Mouse (Mus musculus) heart, embryonic 13.5 days (tissue): ENCODE measurements around the gene Anks1b. TPM values are rescaled to one million over a fixed set of nuclear protein-coding genes. Genes with fewer than 3 reads are reported as not detected.

Experiments used
- ATAC-seq: fragments of 200-750 bp; cut with Nextera tagmentation; 2 replicates; pipeline ENCODE4 v1.8.0; 2017; ENCODE audit warnings: moderate TSS enrichment; ENCODE audit not compliant: insufficient number of reproducible peaks, low FRiP score, low TSS enrichment; ENCODE audit errors: extremely low read depth
- H3K27ac ChIP-seq: fragments of 300-500 bp; sonication (generic); replicated peaks from 2 replicates; pipeline ENCODE4 v1.5.1; 2015; ENCODE audit warnings: moderate library complexity, mild to moderate bottlenecking, inconsistent platforms
- H3K27me3 ChIP-seq: fragments of 300-500 bp; sonication (generic); replicated peaks from 2 replicates; pipeline ENCODE4 v1.6.1; 2015; ENCODE audit warnings: mild to moderate bottlenecking, inconsistent platforms
- H3K36me3 ChIP-seq: fragments of 300-500 bp; sonication (generic); 2 replicates; pipeline ENCODE4 v1.6.1; 2015; ENCODE audit warnings: mild to moderate bottlenecking, inconsistent platforms
- H3K4me1 ChIP-seq: fragments of 300-500 bp; sonication (generic); 2 replicates; pipeline ENCODE4 v1.6.1; 2015; ENCODE audit warnings: inconsistent platforms
- H3K4me2 ChIP-seq: fragments of 300-500 bp; sonication (generic); 2 replicates; pipeline ENCODE4 v1.6.1; 2015; ENCODE audit warnings: inconsistent platforms, mild to moderate bottlenecking, moderate library complexity
- H3K4me3 ChIP-seq: fragments of 300-500 bp; sonication (generic); 2 replicates; pipeline ENCODE4 v1.5.1; 2015; ENCODE audit warnings: moderate library complexity, mild to moderate bottlenecking, inconsistent platforms
- H3K9ac ChIP-seq: fragments of 300-500 bp; sonication (generic); 2 replicates; pipeline ENCODE4 v1.6.1; 2015; ENCODE audit warnings: inconsistent platforms, mild to moderate bottlenecking, moderate library complexity
- H3K9me3 ChIP-seq: fragments of 300-500 bp; sonication (generic); 2 replicates; pipeline ENCODE4 v1.6.1; 2016; ENCODE audit warnings: inconsistent platforms
- whole genome bisulfite sequencing: fragments of 180-500 bp; shearing (Covaris S2); methylation state at CpG from one replicate; pipeline ENCODE4 v1.1.7; 2015; ENCODE audit warnings: mixed read lengths; 5-methylcytosine and 5-hydroxymethylcytosine counted together
- polyA plus RNA-seq: library from polyadenylated mRNA; unstranded; fragments of >200 nt; fragmentation: Nextera tagmentation; extraction: Ambion mirVana; gene quantifications from 2 replicates; pipeline ENCODE4 v1.2.1, GENCODE M21; 2015

The Anks1b gene
- polyA plus RNA-seq, 1 experiment from 2014 or later: 0.64 TPM

GRCm38 (mm10) chr10:90851999-90852398, 978.7 kb downstream of the Anks1b start:
- H3K4me3 ChIP-seq: no peak overlapping the region
- H3K4me2 ChIP-seq: no peak overlapping the region
- ATAC-seq: no peak
- no peaks in the 10 kb centered on the region for H3K36me3 ChIP-seq
- no peaks in the 10 kb centered on the region for H3K9me3 ChIP-seq
- 73% methylated on average over 11 of the region's 11 CpGs for WGBS
- no peak overlapping the region for H3K9ac ChIP-seq
- no peak overlapping the region for H3K27ac ChIP-seq
- no peaks in the 10 kb centered on the region for H3K4me1 ChIP-seq
- no peaks in the 10 kb centered on the region for H3K27me3 ChIP-seq

GRCm38 (mm10) chr10:90852432-90852831, 979.1 kb downstream of the Anks1b start:
- H3K27ac ChIP-seq: no peak overlapping the region
- 73% methylated on average over 7 of the region's 7 CpGs for WGBS
- no peak overlapping the region for H3K9ac ChIP-seq
- H3K4me1 ChIP-seq: no peaks in the 10 kb centered on the region
- H3K36me3 ChIP-seq: no peaks in the 10 kb centered on the region
- H3K4me2 ChIP-seq: no peak overlapping the region
- no peak for ATAC-seq
- H3K27me3 ChIP-seq: no peaks in the 10 kb centered on the region
- no peak overlapping the region for H3K4me3 ChIP-seq
- H3K9me3 ChIP-seq: no peaks in the 10 kb centered on the region

- Histone ChIP-seq H3K9ac (no peak overlapping the region), H3K9me3 (no peaks in the 10 kb centered on the region), H3K4me1 (no peaks in the 10 kb centered on the region), H3K4me3 (no peak overlapping the region), H3K36me3 (no peaks in the 10 kb centered on the region), H3K27ac (no peak overlapping the region), H3K27me3 (no peaks in the 10 kb centered on the region; the same call in 1 of the 2 replicates), H3K4me2 (no peak overlapping the region)
- 43% methylated on average over 4 of the region's 4 CpGs for WGBS
- ATAC-seq: no peak
Observed at GRCm38 (mm10) chr10:90856668-90857067, 983.4 kb downstream of the Anks1b start.

DNA sequence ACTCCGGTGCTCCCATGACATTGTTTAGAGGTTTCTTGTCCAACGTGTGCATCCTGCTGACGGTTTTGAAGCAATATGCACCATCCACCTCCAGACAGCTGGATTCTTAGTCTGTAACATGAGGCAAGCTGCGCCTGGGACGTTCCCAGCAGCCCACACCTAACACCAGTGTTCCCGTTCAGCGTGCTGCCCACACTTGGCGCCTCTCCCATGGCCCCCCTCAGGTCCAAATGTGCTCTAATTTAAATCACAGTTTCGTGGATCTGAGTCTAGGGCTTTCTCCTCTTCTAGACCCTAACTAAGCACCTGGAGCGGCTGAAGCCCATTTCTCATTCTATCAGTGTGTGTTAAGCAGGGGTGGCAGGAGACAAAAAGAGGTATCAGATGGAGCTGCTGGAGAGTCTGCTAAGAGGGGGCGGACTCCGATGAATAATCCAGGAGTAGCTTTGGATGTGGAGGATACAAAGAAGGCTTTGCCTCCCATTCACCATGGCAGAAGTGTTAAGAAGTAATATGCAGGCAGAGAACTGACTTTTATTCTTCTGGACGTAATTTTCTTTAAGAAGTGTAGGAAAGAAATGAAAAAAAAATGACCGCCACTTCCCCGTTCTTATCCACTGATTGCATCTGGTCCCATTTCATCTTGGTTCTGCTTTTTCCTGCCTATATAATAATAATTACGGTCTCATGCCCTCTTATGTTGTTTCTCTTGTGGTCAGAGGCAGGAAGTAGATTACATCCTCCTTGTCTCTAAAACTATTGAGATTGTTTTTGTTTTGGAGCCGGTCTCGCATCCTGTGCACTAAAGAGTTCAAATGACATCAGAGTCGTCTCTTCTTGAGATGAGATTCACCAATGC, 986.6 kb downstream of the Anks1b start:
- no peak overlapping the region for H3K9ac ChIP-seq
- H3K9me3 ChIP-seq: no peaks in the 10 kb centered on the region
- no peak for ATAC-seq
- H3K4me2 ChIP-seq: no peak overlapping the region
- H3K36me3 ChIP-seq: no peaks in the 10 kb centered on the region
- H3K4me1 ChIP-seq: 0 out of 2 replicates have a peak, but pooled peaks cover 3% of the 10 kb centered on the region
- no peak overlapping the region for H3K4me3 ChIP-seq
- WGBS: 70% methylated on average over 19 of the region's 19 CpGs
- H3K27ac ChIP-seq: no peak overlapping the region
- H3K27me3 ChIP-seq: peaks cover 15% of the 10 kb centered on the region; the same call in 1 of the 2 replicates

DNA sequence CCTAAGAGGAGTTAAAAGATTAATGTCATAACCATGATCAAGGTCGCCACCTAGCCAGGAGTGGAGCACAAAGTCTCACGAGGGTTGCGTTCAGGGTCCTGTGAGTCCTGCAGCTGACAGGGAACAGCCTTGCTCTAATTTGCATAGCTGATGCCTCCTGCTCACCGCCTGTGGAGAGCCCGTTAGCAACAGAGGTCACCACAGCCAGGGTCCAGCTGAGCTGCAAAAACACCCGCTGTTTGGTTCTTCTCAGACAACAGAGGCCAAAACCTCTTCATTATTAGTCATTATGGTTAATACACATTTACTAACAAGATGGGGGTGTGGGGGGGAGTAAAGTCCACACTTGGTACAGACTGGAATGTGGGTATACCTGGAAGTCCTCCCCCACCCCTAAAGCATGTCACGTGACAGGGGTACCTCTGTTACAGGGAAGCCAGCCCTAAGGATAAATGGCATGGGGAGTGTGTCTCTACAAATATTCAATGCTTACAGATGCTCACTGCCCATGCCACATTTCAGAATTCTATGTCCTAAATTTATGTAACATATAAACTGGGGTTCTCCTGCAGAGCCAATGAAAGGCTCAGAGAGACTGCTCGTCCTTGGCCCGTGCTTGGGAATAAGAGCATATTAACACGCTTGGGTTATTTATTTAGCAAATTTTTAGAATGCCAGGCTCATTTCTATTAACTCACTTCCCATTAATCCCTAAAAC, 990.7 kb downstream of the Anks1b start:
- 0 out of 2 replicates have a peak, but pooled peaks cover 3% of the 10 kb centered on the region for H3K4me1 ChIP-seq
- 10% methylated on average over 10 of the region's 10 CpGs for WGBS
- no peak overlapping the region for H3K4me2 ChIP-seq
- H3K27me3 ChIP-seq: peaks cover 32% of the 10 kb centered on the region
- no peaks in the 10 kb centered on the region for H3K9me3 ChIP-seq
- no peak overlapping the region for H3K27ac ChIP-seq
- ATAC-seq: no peak
- no peaks in the 10 kb centered on the region for H3K36me3 ChIP-seq
- no peak overlapping the region for H3K9ac ChIP-seq
- no peak overlapping the region for H3K4me3 ChIP-seq

DNA sequence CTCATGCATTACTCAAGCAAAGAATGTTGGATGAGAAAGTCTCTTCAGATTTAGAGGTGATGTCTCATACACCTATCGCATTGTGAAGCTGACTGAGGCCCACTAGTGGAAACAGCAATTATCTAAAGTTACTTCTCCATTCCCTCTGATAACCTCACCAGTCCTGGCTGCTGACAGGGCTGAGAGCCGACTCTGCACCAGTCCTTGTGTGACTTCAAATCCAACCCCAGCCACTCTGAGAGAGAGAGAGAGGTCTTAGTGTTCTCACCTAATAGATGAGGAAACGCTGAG, 991.2 kb downstream of the Anks1b start:
- H3K4me1 ChIP-seq: 0 out of 2 replicates have a peak, but pooled peaks cover 3% of the 10 kb centered on the region
- no peaks in the 10 kb centered on the region for H3K36me3 ChIP-seq
- no peaks in the 10 kb centered on the region for H3K9me3 ChIP-seq
- H3K27ac ChIP-seq: no peak overlapping the region
- WGBS: 8% methylated on average over 3 of the region's 3 CpGs
- no peak overlapping the region for H3K4me2 ChIP-seq
- H3K4me3 ChIP-seq: no peak overlapping the region
- H3K9ac ChIP-seq: no peak overlapping the region
- H3K27me3 ChIP-seq: peaks cover 32% of the 10 kb centered on the region
- ATAC-seq: no peak

- Histone ChIP-seq H3K4me3 (no peak overlapping the region), H3K4me2 (no peak overlapping the region), H3K9ac (no peak overlapping the region), H3K4me1 (no peaks in the 10 kb centered on the region), H3K9me3 (peaks cover 8% of the 10 kb centered on the region; the same call in 1 of the 2 replicates), H3K27ac (no peak overlapping the region), H3K36me3 (no peaks in the 10 kb centered on the region), H3K27me3 (no peaks in the 10 kb centered on the region)
- no peak for ATAC-seq
- 82% methylated on average over 5 of the region's 5 CpGs for WGBS
Observed at GRCm38 (mm10) chr10:90873204-90873603, 999.9 kb downstream of the Anks1b start.

GRCm38 (mm10) chr10:90874166-90874565, 1000.9 kb downstream of the Anks1b start:
- Histone ChIP-seq H3K27me3 (no peaks in the 10 kb centered on the region), H3K4me2 (no peak overlapping the region), H3K36me3 (no peaks in the 10 kb centered on the region), H3K4me3 (no peak overlapping the region), H3K9ac (no peak overlapping the region), H3K27ac (no peak overlapping the region), H3K9me3 (peaks cover 8% of the 10 kb centered on the region; the same call in 1 of the 2 replicates), H3K4me1 (no peaks in the 10 kb centered on the region)
- ATAC-seq: no peak
- 64% methylated on average over 3 of the region's 3 CpGs for WGBS

DNA sequence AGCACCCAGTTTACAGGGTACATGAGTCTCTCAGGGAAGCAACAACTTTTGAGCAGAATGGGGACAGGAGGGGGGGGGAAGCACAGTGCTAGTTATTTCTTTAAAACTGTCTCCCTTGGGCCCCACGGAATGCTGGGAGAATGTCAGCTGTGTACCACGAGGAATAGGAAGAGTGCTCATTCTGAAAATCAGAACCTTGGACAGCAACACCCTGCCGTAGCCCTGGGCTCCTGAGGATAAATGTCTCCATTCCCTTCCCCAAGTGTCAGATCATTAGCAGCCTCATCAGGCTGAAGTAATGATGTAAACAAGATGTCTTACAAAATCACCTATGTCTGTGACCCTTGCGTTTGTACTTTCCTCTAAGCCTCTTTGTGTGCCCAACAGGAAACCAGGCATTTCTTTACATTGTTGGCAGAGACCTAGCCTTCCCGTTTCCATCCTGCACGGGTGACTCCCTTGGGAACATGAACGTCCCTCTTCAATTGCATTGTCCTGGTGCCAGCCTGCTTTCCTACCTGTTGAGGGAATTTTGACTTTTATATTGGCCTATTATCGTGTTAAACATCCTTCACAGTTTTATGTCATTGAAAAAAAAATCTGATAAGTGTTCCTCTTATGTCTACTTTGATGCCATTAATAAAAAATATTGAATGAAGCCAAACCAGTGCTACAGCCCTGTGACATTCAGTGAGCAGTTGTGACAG, 1007.7 kb downstream of the Anks1b start:
- 24% methylated on average over 8 of the region's 8 CpGs for WGBS
- no peak overlapping the region for H3K9ac ChIP-seq

GRCm38 (mm10) chr10:90889566-90889965, 1016.3 kb downstream of the Anks1b start:
- no peak overlapping the region for H3K9ac ChIP-seq
- H3K27me3 ChIP-seq: no peaks in the 10 kb centered on the region
- ATAC-seq: no peak
- no peak overlapping the region for H3K4me2 ChIP-seq
- H3K36me3 ChIP-seq: no peaks in the 10 kb centered on the region
- H3K4me3 ChIP-seq: no peak overlapping the region
- WGBS: 65% methylated on average over 5 of the region's 5 CpGs
- no peak overlapping the region for H3K27ac ChIP-seq
- H3K9me3 ChIP-seq: no peaks in the 10 kb centered on the region
- H3K4me1 ChIP-seq: no peaks in the 10 kb centered on the region

More for the DNA sequence above, 1007.7 kb downstream of the Anks1b start:
- Histone ChIP-seq H3K9me3 (no peaks in the 10 kb centered on the region), H3K27ac (no peak overlapping the region), H3K36me3 (no peaks in the 10 kb centered on the region), H3K4me2 (no peak overlapping the region), H3K4me1 (no peaks in the 10 kb centered on the region), H3K4me3 (no peak overlapping the region), H3K27me3 (no peaks in the 10 kb centered on the region)
- no peak for ATAC-seq

GRCm38 (mm10) chr10:90892728-90893127, 1019.4 kb downstream of the Anks1b start:
- Histone ChIP-seq H3K4me3 (no peak overlapping the region), H3K4me2 (no peak overlapping the region), H3K27ac (no peak overlapping the region), H3K36me3 (no peaks in the 10 kb centered on the region), H3K4me1 (no peaks in the 10 kb centered on the region), H3K9ac (no peak overlapping the region), H3K27me3 (no peaks in the 10 kb centered on the region), H3K9me3 (no peaks in the 10 kb centered on the region)
- WGBS: 73% methylated on average over 11 of the region's 11 CpGs
- no peak for ATAC-seq
